Comparison of ENCODE assay signal across 9 mouse cellular contexts in the genomic region with DNA sequence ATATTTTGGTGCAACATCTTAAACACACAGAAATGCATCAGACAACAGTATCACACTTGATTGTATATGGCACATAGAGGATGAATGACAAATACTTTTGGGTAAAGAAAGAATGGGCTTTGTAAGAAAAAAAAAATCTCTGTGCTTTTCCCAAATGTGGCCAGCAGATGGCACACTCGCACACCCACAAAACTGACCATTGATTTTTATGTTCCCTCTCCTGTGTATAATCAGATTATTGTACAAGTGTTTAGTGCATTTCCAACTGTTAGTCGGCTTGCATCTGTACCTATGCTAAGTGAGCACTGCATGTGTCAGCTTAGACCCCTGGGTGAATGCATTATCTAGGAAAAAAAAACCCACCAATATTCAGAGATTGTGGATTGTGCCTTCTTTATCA. TPM values are rescaled to one million over a fixed set of nuclear protein-coding genes. Genes with fewer than 3 reads are reported as not detected.
A peak's percentile ranks its signal among the peaks of the same experiment; 100 is the strongest.
DNase-seq lines count a peak whose midpoint lies in the region; ATAC-seq and TF ChIP-seq lines count a peak whose summit lies in the region.
"Had no signal": no experiment of that assay in that cellular context is flagged by ENCODE, and none has a peak within 500 bp of the region (broad histone marks: within the 10 kb centered on the region; RNA-seq: fewer than 3 reads in every experiment).

No protein-coding gene starts in this region.

- H3K4me1 ChIP-seq in liver, adult 2 months (ENCODE audit: control insufficient read depth, insufficient read depth, low read length), result no peaks in the 10 kb centered on the region
- H3K4me1 ChIP-seq in liver, embryonic 11.5 days (replicated peaks; ENCODE audit: control insufficient read depth, insufficient read depth, low read length), result no peaks in the 10 kb centered on the region
- H3K4me1 ChIP-seq in forebrain, embryonic 13.5 days, result no peaks in the 10 kb centered on the region
- H3K4me1 ChIP-seq: lung, embryonic 15.5 days had no signal

- no peaks in the 10 kb centered on the region for H3K27me3 ChIP-seq in liver, adult 2 months (ENCODE audit: control insufficient read depth, insufficient read depth, low read length)
- no peaks in the 10 kb centered on the region for H3K27me3 ChIP-seq in liver, embryonic 11.5 days (replicated peaks; ENCODE audit: control insufficient read depth, insufficient read depth, low read length)
- H3K27me3 ChIP-seq in forebrain, embryonic 13.5 days, result no peaks in the 10 kb centered on the region
- H3K27me3 ChIP-seq: lung, embryonic 15.5 days had no signal

- TF ChIP-seq POLR2A in liver, adult 2 months (IDR thresholded peaks at IDR 0.05; ENCODE audit: extremely low read depth, insufficient read depth, low read length), result no peak

- peak; percentile 72 for TF ChIP-seq CTCF in liver, adult 2 months (IDR thresholded peaks at IDR 0.05; ENCODE audit: low read depth, low read length)

- 1% methylated on average over 2 of the region's 2 CpGs for WGBS in liver, adult 2 months
- 0% methylated on average over 2 of the region's 2 CpGs for WGBS in liver, embryonic 11.5 days
- WGBS in forebrain, embryonic 13.5 days, result 1% methylated on average over 2 of the region's 2 CpGs

- DNase-seq in adrenal gland, adult 2 months, result peak; percentile 11
- no peak for DNase-seq in adrenal gland, adult 8-10 months
- peak; percentile 15 for DNase-seq in liver, adult 2 months (ENCODE audit: extremely low read depth, low read depth, low spot score)
- DNase-seq in liver, embryonic 11.5 days (ENCODE audit: low spot score), result no peak
- peak; percentile 6 for DNase-seq in adrenal gland, postnatal 25 days
- peak; percentile 50 for DNase-seq in mesoderm, embryonic 11.5 days (ENCODE audit: low read depth, low spot score)
- DNase-seq in left cerebral cortex, adult 8-10 months (ENCODE audit: low spot score in 2 of 2), result no peak

- no peak overlapping the region for H3K9ac ChIP-seq in liver, adult 2 months (ENCODE audit: low read depth, low read length)
- no peak overlapping the region for H3K9ac ChIP-seq in liver, embryonic 11.5 days (ENCODE audit: low read depth, low read length)
- no peak overlapping the region for H3K9ac ChIP-seq in forebrain, embryonic 13.5 days
- H3K9ac ChIP-seq: lung, embryonic 15.5 days had no signal

- no peaks in the 10 kb centered on the region for H3K79me2 ChIP-seq in liver, adult 2 months (ENCODE audit: control insufficient read depth, insufficient read depth, low read length)

- H3K9me3 ChIP-seq in liver, embryonic 11.5 days (ENCODE audit: control insufficient read depth, low read length), result no peaks in the 10 kb centered on the region
- H3K9me3 ChIP-seq in forebrain, embryonic 13.5 days (replicated peaks), result no peaks in the 10 kb centered on the region
- H3K9me3 ChIP-seq: lung, embryonic 15.5 days had no signal

- no peak overlapping the region for H3K4me2 ChIP-seq in liver, embryonic 11.5 days
- H3K4me2 ChIP-seq in forebrain, embryonic 13.5 days, result no peak overlapping the region
- H3K4me2 ChIP-seq: lung, embryonic 15.5 days had no signal

- H3K36me3 ChIP-seq in liver, adult 2 months (ENCODE audit: control insufficient read depth, insufficient read depth, low read length), result no peaks in the 10 kb centered on the region
- no peaks in the 10 kb centered on the region for H3K36me3 ChIP-seq in liver, embryonic 11.5 days (ENCODE audit: control insufficient read depth, insufficient read depth, low read length)
- no peaks in the 10 kb centered on the region for H3K36me3 ChIP-seq in forebrain, embryonic 13.5 days (ENCODE audit: poor library complexity, severe bottlenecking)
- H3K36me3 ChIP-seq: lung, embryonic 15.5 days had no signal

- no peak overlapping the region for H3K4me3 ChIP-seq in liver, adult 2 months (ENCODE audit: insufficient read depth, low read depth, low read length)
- no peak overlapping the region for H3K4me3 ChIP-seq in liver, embryonic 11.5 days (ENCODE audit: low read depth, low read length)
- no peak overlapping the region for H3K4me3 ChIP-seq in forebrain, embryonic 13.5 days
- H3K4me3 ChIP-seq: lung, embryonic 15.5 days had no signal

- no peak for ATAC-seq in liver, embryonic 11.5 days (replicated peaks; ENCODE audit: low FRiP score)
- ATAC-seq in forebrain, embryonic 13.5 days, result peak; percentile 65; the same call in 1 of the 2 replicates

- no peak overlapping the region for H3K27ac ChIP-seq in liver, adult 2 months (replicated peaks; ENCODE audit: insufficient read depth, low read depth, low read length)
- no peak overlapping the region for H3K27ac ChIP-seq in liver, embryonic 11.5 days (ENCODE audit: low read depth, low read length)
- no peak overlapping the region for H3K27ac ChIP-seq in forebrain, embryonic 13.5 days
- H3K27ac ChIP-seq: lung, embryonic 15.5 days had no signal

RNA-seq across cellular contexts. Expression of a gene that starts 56.4 kb away (rescaled TPM):
- not detected for total RNA-seq in adrenal gland, adult 2 months (2021)
- polyA plus RNA-seq in adrenal gland, adult 2 months (2012; rRNA removed), result not detected in 2 replicates
- total RNA-seq in adrenal gland, adult 8-10 months (2022), result not detected
- not detected in 2 replicates for total RNA-seq in liver, adult 2 months (2014; rRNA removed)
- polyA plus RNA-seq in liver, adult 2 months (2012; rRNA removed), result not detected in 2 replicates
- not detected in 2 replicates for polyA plus RNA-seq in liver, embryonic 11.5 days (2014; fragmentation: Nextera tagmentation; extraction: Ambion mirVana)
- total RNA-seq in adrenal gland, postnatal 25 days (2021), result not detected in 2 replicates
- not detected in 2 replicates for polyA plus RNA-seq in forebrain, embryonic 13.5 days (2015; fragmentation: Nextera tagmentation; extraction: Ambion mirVana)
- not detected for total RNA-seq in left cerebral cortex, adult 8-10 months (2022)
- polyA plus RNA-seq: lung, embryonic 15.5 days had no signal

Comparison
In these comparisons a context has a peak if more than half of its experiments do, and no peak if none do; other contexts are left out.
1. DNase-seq: peak in adrenal gland, adult 2 months (single experiment), liver, adult 2 months (single experiment), adrenal gland, postnatal 25 days (single experiment) and mesoderm, embryonic 11.5 days (single experiment); none in adrenal gland, adult 8-10 months (single experiment), liver, embryonic 11.5 days (single experiment) and left cerebral cortex, adult 8-10 months (0 of 2).